ENCODE assay signal across 23 mouse cellular contexts in genomic region chr9:22995564-22995963, GRCm38 (mm10).
"Had no signal": no experiment of that assay in that cellular context is flagged by ENCODE, and none has a peak within 500 bp of the region (broad histone marks: within the 10 kb centered on the region; RNA-seq: fewer than 3 reads in every experiment).

No protein-coding gene starts in this region.

- H3K27me3 ChIP-seq: heart, embryonic 13.5 days; heart, embryonic 15.5 days; hindbrain, embryonic 13.5 days; hindbrain, embryonic 15.5 days; kidney, embryonic 15.5 days; limb, embryonic 13.5 days; limb, embryonic 15.5 days had no signal

- H3K36me3 ChIP-seq: heart, embryonic 13.5 days; heart, embryonic 15.5 days; hindbrain, embryonic 13.5 days; hindbrain, embryonic 15.5 days; kidney, embryonic 15.5 days; limb, embryonic 13.5 days; limb, embryonic 15.5 days; liver, embryonic 12.5 days had no signal

- H3K9me3 ChIP-seq: heart, embryonic 13.5 days; heart, embryonic 15.5 days; hindbrain, embryonic 13.5 days; hindbrain, embryonic 15.5 days; kidney, embryonic 15.5 days; limb, embryonic 13.5 days; limb, embryonic 15.5 days; liver, embryonic 12.5 days had no signal

- H3K4me2 ChIP-seq: heart, embryonic 11.5 days; heart, embryonic 13.5 days; heart, embryonic 15.5 days; hindbrain, embryonic 13.5 days; hindbrain, embryonic 15.5 days; kidney, embryonic 15.5 days; limb, embryonic 13.5 days; limb, embryonic 15.5 days; liver, embryonic 12.5 days had no signal

- DNase-seq: gastrocnemius, postnatal 14 days; gastrocnemius, postnatal 36 days; heart, adult 18-20 months; kidney, adult 11 months; kidney, adult 2 months; kidney, adult 9 months; kidney, postnatal 14 days; kidney, postnatal 36 days; layer of hippocampus, adult 9-11 months; layer of hippocampus, postnatal 36 days; left cerebral cortex, postnatal 4 days had no signal

- H3K4me3 ChIP-seq: heart, embryonic 13.5 days; heart, embryonic 15.5 days; hindbrain, embryonic 13.5 days; hindbrain, embryonic 15.5 days; kidney, embryonic 15.5 days; limb, embryonic 13.5 days; limb, embryonic 15.5 days; liver, embryonic 12.5 days had no signal

- H3K27ac ChIP-seq: heart, embryonic 13.5 days; heart, embryonic 15.5 days; hindbrain, embryonic 13.5 days; hindbrain, embryonic 15.5 days; hindbrain, postnatal 0 days; kidney, embryonic 15.5 days; kidney, postnatal 0 days; limb, embryonic 13.5 days; limb, embryonic 15.5 days; liver, embryonic 12.5 days; liver, embryonic 14.5 days had no signal

- H3K4me1 ChIP-seq: heart, embryonic 13.5 days; heart, embryonic 15.5 days; hindbrain, embryonic 13.5 days; hindbrain, embryonic 15.5 days; limb, embryonic 15.5 days; liver, embryonic 12.5 days had no signal

- H3K9ac ChIP-seq: heart, embryonic 13.5 days; heart, embryonic 15.5 days; hindbrain, embryonic 13.5 days; hindbrain, embryonic 15.5 days; kidney, embryonic 15.5 days; limb, embryonic 13.5 days; limb, embryonic 15.5 days; liver, embryonic 12.5 days; liver, embryonic 14.5 days had no signal
